Mouse (Mus musculus) hematopoietic stem cell, adult 5-6 weeks (primary cell): ENCODE measurements around the gene Enpp7. TPM values are rescaled to one million over a fixed set of nuclear protein-coding genes. Genes with fewer than 3 reads are reported as not detected.

Experiments used
- ATAC-seq, 2 experiments: fragments of 125-278 bp in 1 of 2; replicated peaks in 1 of 2; 2 replicates each; pipeline ENCODE4 v1.8.0; 2016 to 2017; ENCODE audit warnings: inconsistent platforms in 2 of 2, mild to moderate bottlenecking in 2 of 2, moderate number of reproducible peaks in 2 of 2, low read depth in 1 of 2, moderate TSS enrichment in 1 of 2; ENCODE audit not compliant: low FRiP score in 2 of 2, poor library complexity in 2 of 2, severe bottlenecking in 2 of 2, insufficient read depth in 1 of 2, low TSS enrichment in 1 of 2
- total RNA-seq: library from RNA; stranded (forward); fragments of 172-1452, 232-1000 nt; gene quantifications from 2 replicates; pipeline ENCODE4 v1.2.3, GENCODE M21; 2017

Enpp7 gene
- total RNA-seq, 1 experiment from 2014 or later: not detected

GRCm38 (mm10) chr11:118982593-118983113, 5.3 kb upstream of the Enpp7 start:
- no peak for ATAC-seq

GRCm38 (mm10) chr11:118985571-118985970, 2.4 kb upstream of the Enpp7 start:
- ATAC-seq: no peak

- peak; percentile 44 to 74; a peak in 3 of 4 replicates for ATAC-seq
These were observed 4.8 kb downstream of the Enpp7 start for GRCm38 (mm10) chr11:118992781-118993180.

DNA sequence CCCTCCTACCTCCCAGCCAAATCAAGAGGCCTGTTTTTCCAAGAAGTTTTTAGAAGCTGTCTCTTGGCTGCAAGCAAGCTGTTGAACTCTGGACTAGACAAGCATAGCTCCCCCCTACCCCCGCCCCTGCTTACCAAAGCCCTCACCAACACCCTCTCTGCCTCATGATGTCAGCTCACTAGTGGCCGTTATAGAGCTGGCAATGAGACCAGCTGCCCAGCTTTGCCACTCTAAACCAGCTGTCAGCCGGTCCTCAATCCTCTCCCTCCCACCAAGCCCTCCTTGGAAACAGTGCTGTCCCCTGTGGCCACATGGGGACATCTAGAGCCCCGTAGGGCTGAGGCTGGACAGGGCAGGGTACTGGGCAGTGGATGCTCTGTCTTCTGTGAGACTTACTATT, 7.5 kb downstream of the Enpp7 start:
- ATAC-seq: no peak

DNA sequence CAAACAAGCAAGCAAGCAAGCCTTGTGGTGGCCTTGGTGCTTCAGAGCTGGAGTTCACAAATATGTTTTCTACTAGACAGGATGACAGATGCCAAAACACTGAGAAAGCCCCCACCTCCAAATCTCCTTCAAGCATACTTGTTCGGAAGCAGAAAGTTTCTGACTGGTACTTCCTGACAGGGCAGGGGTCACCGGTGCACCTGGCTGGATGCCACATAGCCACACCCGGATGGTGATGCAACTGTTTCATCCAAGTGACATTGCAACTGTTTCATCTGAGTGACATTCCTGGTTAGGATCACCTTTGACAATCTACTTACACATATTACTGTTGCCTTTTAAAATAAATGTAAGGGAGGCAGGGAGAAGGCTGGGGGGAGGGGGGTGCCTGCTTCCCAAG, 9.2 kb downstream of the Enpp7 start:
- ATAC-seq: no peak

- ATAC-seq: peak; percentile 69 to 78
These were observed 10.7 kb downstream of the Enpp7 start for GRCm38 (mm10) chr11:118998540-118999265.

DNA sequence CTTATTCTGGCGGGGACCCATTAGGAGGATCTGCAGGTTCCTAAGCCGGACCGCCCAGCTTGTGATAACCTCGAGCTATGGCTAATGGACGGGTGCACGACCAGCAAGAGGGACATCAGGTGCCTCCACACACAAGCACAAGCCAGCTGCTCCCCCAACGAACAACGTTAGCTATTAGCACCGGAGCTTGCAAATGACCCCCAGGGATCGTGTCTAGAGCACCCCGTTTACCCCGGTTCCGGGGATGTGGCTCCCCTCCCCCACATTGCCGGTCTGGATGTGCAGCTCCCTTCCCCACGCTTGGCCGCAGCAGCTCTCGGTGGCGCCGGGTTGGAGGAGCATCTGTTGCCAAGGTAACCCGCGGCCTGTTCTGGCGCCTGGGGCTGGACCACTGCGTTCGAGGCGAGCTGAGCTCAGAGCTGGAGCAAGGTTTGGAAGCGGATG, 11.4 kb downstream of the Enpp7 start:
- ATAC-seq: no peak

- ATAC-seq: no peak
These were observed 12.9 kb downstream of the Enpp7 start for GRCm38 (mm10) chr11:119000877-119001276.

- no peak for ATAC-seq
These were observed 13.6 kb downstream of the Enpp7 start for GRCm38 (mm10) chr11:119001493-119002128.

GRCm38 (mm10) chr11:119005547-119006275, 17.7 kb downstream of the Enpp7 start:
- ATAC-seq: peak; percentile 75 to 89

DNA sequence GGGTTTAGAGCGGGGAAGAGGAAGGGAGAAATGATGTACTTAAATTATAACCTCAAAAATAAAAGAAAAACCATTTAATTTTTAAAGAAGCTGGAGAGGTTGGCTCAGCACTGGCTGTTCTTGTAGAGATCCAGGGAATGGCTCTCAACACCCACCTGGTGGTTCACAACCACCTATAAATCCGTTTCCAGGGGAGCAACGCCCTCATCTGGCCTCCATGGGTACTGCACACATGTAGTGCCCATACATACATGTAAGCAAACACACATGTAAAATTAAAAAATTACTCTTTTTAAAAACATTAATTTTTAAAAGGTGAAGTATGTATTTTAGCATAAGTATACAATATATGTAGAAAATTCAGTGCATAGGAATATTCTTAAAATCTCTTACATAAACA, 18.5 kb downstream of the Enpp7 start:
- ATAC-seq: no peak

- ATAC-seq: no peak
These were observed 19.8 kb downstream of the Enpp7 start for GRCm38 (mm10) chr11:119007461-119008456.

GRCm38 (mm10) chr11:119014455-119014854, 26.5 kb downstream of the Enpp7 start:
- no peak for ATAC-seq

GRCm38 (mm10) chr11:119017506-119017905, 29.5 kb downstream of the Enpp7 start:
- ATAC-seq: no peak

GRCm38 (mm10) chr11:119021180-119021579, 33.2 kb downstream of the Enpp7 start:
- no peak for ATAC-seq

- ATAC-seq: no peak; a peak in 2 of 4 replicates
These were observed 34.3 kb downstream of the Enpp7 start for GRCm38 (mm10) chr11:119022068-119022894.
